Mouse (Mus musculus): ENCODE measurements around the gene Fto. TPM values are rescaled to one million over a fixed set of nuclear protein-coding genes. Genes with fewer than 3 reads are reported as not detected.

The Fto gene
- 40.9 and 43.9 TPM in 2 replicates for polyA plus RNA-seq (2012; rRNA removed)

DNA sequence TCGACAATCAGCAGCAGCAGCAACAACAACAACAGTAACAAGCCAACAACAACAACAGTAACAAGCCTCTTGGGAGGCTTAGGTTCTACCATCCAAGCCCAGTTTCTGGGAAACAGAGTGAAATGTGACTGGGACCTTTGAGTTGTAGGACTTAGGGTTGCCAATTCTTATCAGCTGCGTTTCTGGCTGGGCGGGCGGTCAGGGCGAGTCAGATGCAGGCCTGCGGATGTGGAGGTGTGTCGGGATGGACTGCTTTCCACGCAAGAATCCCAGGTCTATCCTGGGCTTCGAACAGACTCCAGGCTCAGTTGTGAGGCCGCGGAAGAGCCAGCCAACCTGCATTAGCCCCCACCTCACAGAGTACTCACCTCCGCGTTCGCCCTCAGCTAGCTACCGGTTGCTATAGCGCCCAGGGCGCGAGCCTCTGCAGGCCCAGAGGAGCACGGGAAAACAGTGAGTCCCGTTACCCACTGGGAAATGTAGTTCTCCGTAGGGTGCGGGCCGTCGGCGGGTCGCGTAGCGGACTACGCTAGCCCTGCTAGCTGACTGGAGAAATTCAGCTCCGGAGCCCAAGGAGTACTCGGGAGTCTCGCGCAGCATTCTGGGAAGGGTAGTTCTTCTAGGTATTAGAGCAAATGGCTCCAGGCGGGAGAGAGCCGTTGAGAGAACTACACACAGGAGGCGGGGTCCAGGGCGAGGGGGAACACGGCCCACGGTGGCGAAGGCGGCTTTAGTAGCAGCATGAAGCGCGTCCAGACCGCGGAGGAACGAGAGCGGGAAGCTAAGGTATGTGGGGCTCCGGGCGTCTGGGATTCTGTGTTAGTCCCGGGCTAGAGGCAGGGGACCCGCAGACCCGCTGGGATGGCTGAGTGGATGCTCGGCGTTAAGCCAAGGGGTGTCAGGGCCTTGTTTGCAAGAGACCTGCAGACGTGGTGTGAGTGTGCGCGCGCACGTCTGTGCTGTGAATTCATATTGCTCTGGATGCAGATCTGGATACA lies at the start of gene Fto, which contains the start of gene Rpgrip1l:
Gene Fto (plus strand): TSS at position 691 of the 998 bp plus-strand sequence.
Gene Rpgrip1l (minus strand): TSS at position 428 of the 998 bp plus-strand sequence.
- TF ChIP-seq POLR2A (IDR thresholded peaks at IDR 0.05; ENCODE audit: low read depth, low read length), result no peak
- TF ChIP-seq CTCF (conservative IDR thresholded peaks at IDR 0.05; ENCODE audit: insufficient read depth, insufficient read length, low read depth, low read length), result no peak
- H3K4me3 ChIP-seq (ENCODE audit: insufficient read depth, low read depth, low read length), result peak within 1 kb of the TSS; percentile 86
- H3K4me1 ChIP-seq (ENCODE audit: control insufficient read depth, insufficient read depth, low read length), result peaks cover 2% of the 10 kb centered on the region; the same call in 1 of the 2 replicates
- no peaks in the 10 kb centered on the region for H3K27me3 ChIP-seq (replicated peaks; ENCODE audit: control insufficient read depth, insufficient read depth, low read length)
- peak; percentile 99 for DNase-seq
- no peaks in the 10 kb centered on the region for H3K36me3 ChIP-seq (ENCODE audit: control insufficient read depth, insufficient read depth, low read length)
- WGBS, result under 1% methylated on average over 59 of the region's 59 CpGs
- peak within 1 kb of the TSS; percentile 58; the same call in 1 of the 2 replicates for H3K27ac ChIP-seq (ENCODE audit: insufficient read depth, low read depth, low read length)

GRCm38 (mm10) chr8:91263939-91264338 lies 49.4 kb upstream of the Fto start:
- 83% methylated on average over 3 of the region's 3 CpGs for WGBS
- TF ChIP-seq POLR2A (IDR thresholded peaks at IDR 0.05; ENCODE audit: low read depth, low read length), result no peak
- no peak for TF ChIP-seq CTCF (conservative IDR thresholded peaks at IDR 0.05; ENCODE audit: insufficient read depth, insufficient read length, low read depth, low read length)

DNA sequence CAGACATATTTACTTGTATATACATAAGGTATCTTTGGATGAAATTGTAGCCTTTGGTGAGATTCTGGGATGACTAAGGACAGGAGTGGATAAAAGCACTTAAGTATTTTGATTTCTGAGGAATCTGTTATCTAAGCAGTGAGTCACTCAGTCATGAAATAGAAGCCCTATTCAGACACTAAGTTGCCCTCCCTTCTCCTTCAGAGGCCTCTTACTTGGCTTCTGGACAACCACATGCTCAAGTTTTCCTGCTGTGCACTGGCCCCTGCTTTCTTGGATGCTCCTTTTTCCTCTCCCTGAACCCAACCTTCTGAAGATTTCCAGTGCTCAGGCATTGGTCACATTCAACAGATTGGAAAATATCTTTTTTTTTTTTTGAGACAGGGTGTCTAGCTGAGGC lies 48.8 kb upstream of the Fto start:
- Histone ChIP-seq H3K4me3 (ENCODE audit: insufficient read depth, low read depth, low read length) (no peak overlapping the region), H3K27me3 (replicated peaks; ENCODE audit: control insufficient read depth, insufficient read depth, low read length) (no peaks in the 10 kb centered on the region), H3K36me3 (ENCODE audit: control insufficient read depth, insufficient read depth, low read length) (no peaks in the 10 kb centered on the region), H3K27ac (ENCODE audit: insufficient read depth, low read depth, low read length) (no peak overlapping the region), H3K4me1 (ENCODE audit: control insufficient read depth, insufficient read depth, low read length) (no peaks in the 10 kb centered on the region)
- no peak for DNase-seq
- TF ChIP-seq POLR2A (IDR thresholded peaks at IDR 0.05; ENCODE audit: low read depth, low read length) (no peak), CTCF (conservative IDR thresholded peaks at IDR 0.05; ENCODE audit: insufficient read depth, insufficient read length, low read depth, low read length) (no peak)

More at GRCm38 (mm10) chr8:91263939-91264338, 49.4 kb upstream of the Fto start:
- Histone ChIP-seq H3K27ac (ENCODE audit: insufficient read depth, low read depth, low read length) (no peak overlapping the region), H3K4me1 (ENCODE audit: control insufficient read depth, insufficient read depth, low read length) (no peaks in the 10 kb centered on the region), H3K27me3 (replicated peaks; ENCODE audit: control insufficient read depth, insufficient read depth, low read length) (no peaks in the 10 kb centered on the region), H3K36me3 (ENCODE audit: control insufficient read depth, insufficient read depth, low read length) (no peaks in the 10 kb centered on the region), H3K4me3 (ENCODE audit: insufficient read depth, low read depth, low read length) (no peak overlapping the region)
- DNase-seq, result no peak

- 84% methylated on average over 2 of the region's 2 CpGs for WGBS
- Histone ChIP-seq H3K4me1 (ENCODE audit: control insufficient read depth, insufficient read depth, low read length) (no peaks in the 10 kb centered on the region), H3K36me3 (ENCODE audit: control insufficient read depth, insufficient read depth, low read length) (no peaks in the 10 kb centered on the region), H3K4me3 (ENCODE audit: insufficient read depth, low read depth, low read length) (no peak overlapping the region), H3K27ac (ENCODE audit: insufficient read depth, low read depth, low read length) (no peak overlapping the region), H3K27me3 (replicated peaks; ENCODE audit: control insufficient read depth, insufficient read depth, low read length) (no peaks in the 10 kb centered on the region)
- TF ChIP-seq POLR2A (IDR thresholded peaks at IDR 0.05; ENCODE audit: low read depth, low read length), result no peak
- TF ChIP-seq CTCF (conservative IDR thresholded peaks at IDR 0.05; ENCODE audit: insufficient read depth, insufficient read length, low read depth, low read length), result no peak
- DNase-seq, result no peak
These were observed 43.9 kb upstream of the Fto start for GRCm38 (mm10) chr8:91269374-91269958.

DNA sequence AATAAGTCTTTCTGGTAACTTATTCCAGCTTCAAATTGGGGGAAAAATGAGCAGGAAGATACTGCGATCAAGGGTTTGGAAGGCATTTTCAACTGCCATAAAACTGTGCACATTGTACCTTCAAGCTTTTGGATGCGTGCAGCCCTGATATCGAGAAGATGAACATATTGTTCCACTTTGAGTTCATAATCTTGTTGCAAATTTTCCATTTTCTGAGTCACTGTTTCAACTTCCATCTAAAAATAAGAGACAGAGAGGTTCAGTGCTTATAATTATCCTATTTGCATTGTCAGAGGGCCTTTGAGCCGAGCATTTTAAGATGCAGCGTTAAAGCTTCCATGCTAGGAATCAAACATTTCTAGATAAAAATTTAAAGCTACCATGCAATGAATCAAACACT lies 39.8 kb upstream of the Fto start:
- 94% methylated on average over 5 of the region's 5 CpGs for WGBS
- no peaks in the 10 kb centered on the region for H3K27me3 ChIP-seq (replicated peaks; ENCODE audit: control insufficient read depth, insufficient read depth, low read length)
- H3K4me3 ChIP-seq (ENCODE audit: insufficient read depth, low read depth, low read length), result no peak overlapping the region
- H3K36me3 ChIP-seq (ENCODE audit: control insufficient read depth, insufficient read depth, low read length), result no peaks in the 10 kb centered on the region
- DNase-seq, result no peak
- TF ChIP-seq CTCF (conservative IDR thresholded peaks at IDR 0.05; ENCODE audit: insufficient read depth, insufficient read length, low read depth, low read length) (no peak), POLR2A (IDR thresholded peaks at IDR 0.05; ENCODE audit: low read depth, low read length) (no peak)
- H3K27ac ChIP-seq (ENCODE audit: insufficient read depth, low read depth, low read length), result no peak overlapping the region
- H3K4me1 ChIP-seq (ENCODE audit: control insufficient read depth, insufficient read depth, low read length), result no peaks in the 10 kb centered on the region

- 99% methylated on average over 2 of the region's 2 CpGs for whole genome bisulfite sequencing
- Histone ChIP-seq H3K27ac (ENCODE audit: insufficient read depth, low read depth, low read length) (no peak overlapping the region), H3K27me3 (replicated peaks; ENCODE audit: control insufficient read depth, insufficient read depth, low read length) (no peaks in the 10 kb centered on the region), H3K4me1 (ENCODE audit: control insufficient read depth, insufficient read depth, low read length) (no peaks in the 10 kb centered on the region), H3K36me3 (ENCODE audit: control insufficient read depth, insufficient read depth, low read length) (0 out of 2 replicates have a peak, but pooled peaks cover 2% of the 10 kb centered on the region), H3K4me3 (ENCODE audit: insufficient read depth, low read depth, low read length) (no peak overlapping the region)
- 0 out of 2 replicates have a peak, but pooled peaks have one; percentile 18 for TF ChIP-seq CTCF (conservative IDR thresholded peaks at IDR 0.05; ENCODE audit: insufficient read depth, insufficient read length, low read depth, low read length)
- no peak for TF ChIP-seq POLR2A (IDR thresholded peaks at IDR 0.05; ENCODE audit: low read depth, low read length)
- DNase-seq, result no peak
These were observed 37.0 kb upstream of the Fto start for GRCm38 (mm10) chr8:91276337-91276736.

- Histone ChIP-seq H3K27ac (ENCODE audit: insufficient read depth, low read depth, low read length) (no peak overlapping the region), H3K4me3 (ENCODE audit: insufficient read depth, low read depth, low read length) (no peak overlapping the region), H3K27me3 (replicated peaks; ENCODE audit: control insufficient read depth, insufficient read depth, low read length) (no peaks in the 10 kb centered on the region), H3K4me1 (ENCODE audit: control insufficient read depth, insufficient read depth, low read length) (no peaks in the 10 kb centered on the region), H3K36me3 (ENCODE audit: control insufficient read depth, insufficient read depth, low read length) (0 out of 2 replicates have a peak, but pooled peaks cover 2% of the 10 kb centered on the region)
- no peak for DNase-seq
- WGBS, result 80% methylated on average over 5 of the region's 5 CpGs
- TF ChIP-seq POLR2A (IDR thresholded peaks at IDR 0.05; ENCODE audit: low read depth, low read length) (no peak), CTCF (conservative IDR thresholded peaks at IDR 0.05; ENCODE audit: insufficient read depth, insufficient read length, low read depth, low read length) (no peak)
These were observed 35.3 kb upstream of the Fto start for GRCm38 (mm10) chr8:91278060-91278459.
